ENCODE assay signal across 11 mouse cellular contexts in genomic region chr5:32594358-32594757, GRCm38 (mm10). TPM values are rescaled to one million over a fixed set of nuclear protein-coding genes. Genes with fewer than 3 reads are reported as not detected.
DNase-seq lines count a peak whose midpoint lies in the region; ATAC-seq and TF ChIP-seq lines count a peak whose summit lies in the region.
"Had no signal": no experiment of that assay in that cellular context is flagged by ENCODE, and none has a peak within 500 bp of the region (broad histone marks: within the 10 kb centered on the region; RNA-seq: fewer than 3 reads in every experiment).

No protein-coding gene starts in this region.

- H3K27ac ChIP-seq in hindbrain, embryonic 16.5 days (ENCODE audit: low read depth, low read length) = no peak overlapping the region
- no peak overlapping the region for H3K27ac ChIP-seq in thymus, adult 2 months (ENCODE audit: control insufficient read depth, insufficient read depth, low read length)
- H3K27ac ChIP-seq: midbrain, embryonic 12.5 days had no signal

- no peaks in the 10 kb centered on the region for H3K36me3 ChIP-seq in hindbrain, embryonic 16.5 days (ENCODE audit: control insufficient read depth, insufficient read depth, low read length)
- H3K36me3 ChIP-seq in thymus, adult 2 months (ENCODE audit: control insufficient read depth, insufficient read depth, low read length) = no peaks in the 10 kb centered on the region
- H3K36me3 ChIP-seq: midbrain, embryonic 12.5 days had no signal

- H3K4me3 ChIP-seq in hindbrain, embryonic 16.5 days (ENCODE audit: low read length) = no peak overlapping the region
- no peak overlapping the region for H3K4me3 ChIP-seq in thymus, adult 2 months (ENCODE audit: control insufficient read depth, insufficient read depth, low read length)
- H3K4me3 ChIP-seq: midbrain, embryonic 12.5 days had no signal

- H3K4me2 ChIP-seq in hindbrain, embryonic 16.5 days (ENCODE audit: low read length) = no peak overlapping the region
- H3K4me2 ChIP-seq: midbrain, embryonic 12.5 days had no signal

- no peaks in the 10 kb centered on the region for H3K9me3 ChIP-seq in hindbrain, embryonic 16.5 days (ENCODE audit: control insufficient read depth, low read length)
- H3K9me3 ChIP-seq: midbrain, embryonic 12.5 days had no signal

- H3K4me1 ChIP-seq in hindbrain, embryonic 16.5 days (ENCODE audit: control insufficient read depth, insufficient read depth, low read depth, low read length) = no peaks in the 10 kb centered on the region
- no peaks in the 10 kb centered on the region for H3K4me1 ChIP-seq in thymus, adult 2 months (replicated peaks; ENCODE audit: control insufficient read depth, insufficient read depth, low read length)
- H3K4me1 ChIP-seq: midbrain, embryonic 12.5 days had no signal

- no peak for TF ChIP-seq CTCF in thymus, adult 2 months (IDR thresholded peaks at IDR 0.05; ENCODE audit: borderline replicate concordance, control insufficient read depth, extremely low read depth, insufficient read depth, low read length, poor library complexity)

- 76% methylated on average over 5 of the region's 5 CpGs for WGBS in hindbrain, embryonic 16.5 days
- 24% methylated on average over 5 of the region's 5 CpGs for WGBS in thymus, adult 2 months

- H3K27me3 ChIP-seq in hindbrain, embryonic 16.5 days (replicated peaks; ENCODE audit: control insufficient read depth, insufficient read depth, low read length) = no peaks in the 10 kb centered on the region
- no peaks in the 10 kb centered on the region for H3K27me3 ChIP-seq in thymus, adult 2 months (ENCODE audit: control insufficient read depth, insufficient read depth, low read length)
- H3K27me3 ChIP-seq: midbrain, embryonic 12.5 days had no signal

- peak; percentile 7 for DNase-seq in embryo, embryonic 10 days (ENCODE audit: low spot score)
- DNase-seq in embryo, embryonic 11 days = no peak
- DNase-seq in heart, adult 9 months (ENCODE audit: low spot score in 2 of 2) = peak; percentile 52 to 76
- peak; percentile 56 for DNase-seq in kidney, adult 9 months
- DNase-seq in lung, postnatal 10 days = peak; percentile 51
- no peak for DNase-seq in gastrocnemius, postnatal 10 days
- no peak for DNase-seq in thymus, adult 2 months
- DNase-seq: cerebellum, adult 2 months had no signal

- H3K9ac ChIP-seq in hindbrain, embryonic 16.5 days (ENCODE audit: low read depth, low read length) = no peak overlapping the region
- H3K9ac ChIP-seq: midbrain, embryonic 12.5 days had no signal

- TF ChIP-seq POLR2A in thymus, adult 2 months (IDR thresholded peaks at IDR 0.05; ENCODE audit: control insufficient read depth, extremely low read depth, insufficient read depth, low read length, poor library complexity) = no peak

- ATAC-seq in hindbrain, embryonic 16.5 days = no peak
- ATAC-seq: inflammation-experienced regulatory T-cells, adult 6 months had no signal

RNA-seq across cellular contexts. Expression of gene Yes1, which starts 16.6 kb away (rescaled TPM):
- 16.9 and 18.1 TPM in 2 replicates for polyA plus RNA-seq in hindbrain, embryonic 16.5 days (2015; fragmentation: Nextera tagmentation; extraction: Ambion mirVana)
- 10 to 100 TPM; 18.6 to 23.6 TPM for total RNA-seq in gastrocnemius, postnatal 10 days (2021)
- polyA plus RNA-seq in thymus, adult 2 months (2012; rRNA removed) = 0.51 and 0.59 TPM in 2 replicates

Comparison
In these comparisons a context has a peak if more than half of its experiments do, and no peak if none do; other contexts are left out.
1. DNase-seq: peak in embryo, embryonic 10 days (single experiment), heart, adult 9 months (2 of 2), kidney, adult 9 months (single experiment) and lung, postnatal 10 days (single experiment); none in embryo, embryonic 11 days (single experiment), gastrocnemius, postnatal 10 days (single experiment) and thymus, adult 2 months (single experiment).
2. RNA of gene Yes1, which starts 16.6 kb away (polyA plus RNA-seq): 16.9 to 18.1 TPM in hindbrain, embryonic 16.5 days; 0.51 to 0.59 TPM in thymus, adult 2 months; every median in the first group is over 10 times any median in the second.